Mouse (Mus musculus) small intestine, adult 2 months (tissue): ENCODE data around the gene Ptprn2.

Source experiments
- CTCF ChIP-seq: fragments of 200-500 bp; IDR thresholded peaks from 2 replicates; pipeline ENCODE4 v1.5.1; 2012; ENCODE audit warnings: low read depth, mild to moderate bottlenecking, control low read depth, inconsistent platforms, low read length, moderate library complexity, mixed read lengths; ENCODE audit not compliant: insufficient replicate concordance, insufficient read length; ENCODE audit errors: extremely low read depth
- POLR2A ChIP-seq: fragments of 200-500 bp; IDR thresholded peaks from 2 replicates; pipeline ENCODE4 v1.6.1; 2012; ENCODE audit warnings: low read depth, mild to moderate bottlenecking, control low read depth, inconsistent platforms, low read length, moderate library complexity

DNA sequence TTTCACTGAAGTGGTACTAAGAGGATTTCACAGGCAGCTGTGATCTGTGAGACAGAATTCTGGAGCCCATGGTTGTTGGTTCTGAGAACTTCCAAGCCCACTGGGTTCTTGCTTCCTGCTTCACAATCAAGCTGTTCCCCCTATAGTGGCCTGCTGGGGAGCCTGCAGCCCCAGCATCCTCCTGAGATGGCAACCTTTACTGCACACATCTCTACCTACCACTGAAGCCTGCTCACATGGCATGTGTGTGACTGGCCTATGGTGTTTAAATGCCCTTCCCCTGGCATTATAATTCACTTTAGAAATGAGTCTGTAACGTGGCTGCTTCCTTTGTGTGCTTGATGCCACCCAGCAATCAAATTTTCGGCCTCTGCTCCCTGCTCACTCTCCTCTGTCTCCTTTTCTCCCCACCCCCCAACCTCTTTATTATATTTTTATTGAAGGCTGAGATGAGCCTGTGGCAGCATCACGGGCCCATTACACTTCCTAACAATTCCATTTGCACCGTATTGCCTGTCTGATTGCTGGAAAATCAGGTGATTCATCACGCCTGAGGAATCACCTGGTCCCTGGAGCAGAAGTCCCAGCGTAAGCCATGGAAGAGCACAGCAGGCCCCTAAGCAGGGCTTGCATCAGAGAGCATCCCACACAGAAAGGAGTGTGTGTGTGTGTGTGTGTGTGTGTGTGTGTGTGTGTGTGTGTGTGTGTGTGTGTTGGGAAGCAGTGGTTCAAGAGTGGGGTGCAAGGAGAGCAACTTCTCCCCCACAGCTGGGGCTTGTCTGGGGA, 402.2 kb downstream of the Ptprn2 start:
- TF ChIP-seq POLR2A (no peak), CTCF (no peak)
